In the genomic region with DNA sequence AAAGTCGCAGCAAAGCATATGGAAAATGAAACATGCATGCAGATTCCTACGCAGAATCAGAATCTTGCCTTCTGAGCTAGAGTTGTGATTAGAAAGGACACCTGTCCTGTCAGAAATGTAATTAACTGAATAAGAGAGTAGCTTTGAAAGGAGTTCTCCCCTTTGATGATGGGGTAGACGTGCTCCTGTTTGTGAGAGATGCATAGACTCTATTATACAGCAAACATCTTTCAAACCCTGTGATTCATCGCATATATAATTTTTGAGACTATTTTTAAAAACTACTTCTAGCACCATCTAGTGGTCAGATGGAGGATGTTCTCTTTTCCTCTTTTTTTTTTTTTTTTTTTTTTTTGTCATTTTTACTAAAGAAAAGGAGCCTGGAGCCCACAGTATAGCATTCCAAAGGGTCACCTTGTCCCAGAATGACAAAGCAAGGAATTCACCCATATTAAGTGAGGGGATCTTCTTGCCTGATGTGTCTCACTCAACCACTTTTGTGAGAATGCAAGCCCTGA, we compare ENCODE assay signal across 9 mouse cellular contexts.
DNase-seq lines count a peak whose midpoint lies in the region; ATAC-seq lines count a peak whose summit lies in the region.
"Had no signal": no experiment of that assay in that cellular context is flagged by ENCODE, and none has a peak within 500 bp of the region (broad histone marks: within the 10 kb centered on the region; RNA-seq: fewer than 3 reads in every experiment).

No protein-coding gene starts in this region.

- H3K27me3 ChIP-seq in forebrain, embryonic 13.5 days = no peaks in the 10 kb centered on the region
- no peaks in the 10 kb centered on the region for H3K27me3 ChIP-seq in forebrain, embryonic 12.5 days
- no peaks in the 10 kb centered on the region for H3K27me3 ChIP-seq in lung, embryonic 15.5 days
- H3K27me3 ChIP-seq in hindbrain, embryonic 16.5 days (replicated peaks; ENCODE audit: control insufficient read depth, insufficient read depth, low read length) = no peaks in the 10 kb centered on the region; the same call in 1 of the 2 replicates
- no peaks in the 10 kb centered on the region for H3K27me3 ChIP-seq in stomach, embryonic 14.5 days (ENCODE audit: control insufficient read depth, insufficient read depth, low read length)

- 0 out of 2 replicates have a peak overlapping the region, but pooled peaks have one; percentile 14 for H3K4me2 ChIP-seq in forebrain, embryonic 13.5 days
- H3K4me2 ChIP-seq in forebrain, embryonic 12.5 days = no peak overlapping the region
- H3K4me2 ChIP-seq in lung, embryonic 15.5 days = peak overlapping the region; percentile 21; the same call in 1 of the 2 replicates
- H3K4me2 ChIP-seq in hindbrain, embryonic 16.5 days (ENCODE audit: low read length) = peak overlapping the region; percentile 42
- peak overlapping the region; percentile 32 for H3K4me2 ChIP-seq in stomach, embryonic 14.5 days (replicated peaks; ENCODE audit: low read depth, low read length)

- no peak for DNase-seq in lung, adult 18-20 months
- DNase-seq in spleen, postnatal 36 days (ENCODE audit: low spot score in 2 of 2) = no peak

- no peak overlapping the region for H3K27ac ChIP-seq in forebrain, embryonic 13.5 days
- no peak overlapping the region for H3K27ac ChIP-seq in forebrain, embryonic 12.5 days
- H3K27ac ChIP-seq in lung, embryonic 15.5 days = no peak overlapping the region
- H3K27ac ChIP-seq in hindbrain, embryonic 16.5 days (ENCODE audit: low read depth, low read length) = no peak overlapping the region
- H3K27ac ChIP-seq in stomach, embryonic 14.5 days (ENCODE audit: low read length) = no peak overlapping the region

- no peaks in the 10 kb centered on the region for H3K9me3 ChIP-seq in forebrain, embryonic 13.5 days (replicated peaks)
- H3K9me3 ChIP-seq in forebrain, embryonic 12.5 days = no peaks in the 10 kb centered on the region
- H3K9me3 ChIP-seq in lung, embryonic 15.5 days = no peaks in the 10 kb centered on the region
- no peaks in the 10 kb centered on the region for H3K9me3 ChIP-seq in hindbrain, embryonic 16.5 days (ENCODE audit: control insufficient read depth, low read length)
- H3K9me3 ChIP-seq in stomach, embryonic 14.5 days (ENCODE audit: control insufficient read depth, low read depth, low read length) = no peaks in the 10 kb centered on the region
- H3K9me3 ChIP-seq: G1E had no signal

- ATAC-seq in forebrain, embryonic 13.5 days = peak; percentile 69
- no peak; the same call in 1 of the 2 replicates for ATAC-seq in forebrain, embryonic 12.5 days (ENCODE audit: low FRiP score)
- ATAC-seq in lung, embryonic 15.5 days (ENCODE audit: borderline replicate concordance, extremely low read depth, low FRiP score, low TSS enrichment) = no peak
- ATAC-seq in hindbrain, embryonic 16.5 days = peak; percentile 71; the same call in 1 of the 2 replicates
- no peak for ATAC-seq in stomach, embryonic 14.5 days (ENCODE audit: insufficient number of reproducible peaks, insufficient read depth, low FRiP score, low read depth)
- ATAC-seq in activated CD4-positive, CD25-positive, alpha-beta regulatory T cell, adult 4 months = no peak

- H3K4me3 ChIP-seq in forebrain, embryonic 13.5 days = no peak overlapping the region
- H3K4me3 ChIP-seq in forebrain, embryonic 12.5 days (replicated peaks) = no peak overlapping the region
- H3K4me3 ChIP-seq in lung, embryonic 15.5 days = no peak overlapping the region
- H3K4me3 ChIP-seq in hindbrain, embryonic 16.5 days (ENCODE audit: low read length) = peak overlapping the region; percentile 8; the same call in 1 of the 2 replicates
- no peak overlapping the region for H3K4me3 ChIP-seq in stomach, embryonic 14.5 days (ENCODE audit: low read depth, low read length)

- H3K4me1 ChIP-seq in forebrain, embryonic 13.5 days = no peaks in the 10 kb centered on the region
- no peaks in the 10 kb centered on the region for H3K4me1 ChIP-seq in forebrain, embryonic 12.5 days
- H3K4me1 ChIP-seq in lung, embryonic 15.5 days = peaks cover 12% of the 10 kb centered on the region
- H3K4me1 ChIP-seq in hindbrain, embryonic 16.5 days (ENCODE audit: control insufficient read depth, insufficient read depth, low read depth, low read length) = no peaks in the 10 kb centered on the region; the same call in 1 of the 2 replicates
- H3K4me1 ChIP-seq in stomach, embryonic 14.5 days (ENCODE audit: control insufficient read depth, insufficient read depth, low read length) = no peaks in the 10 kb centered on the region

- no peaks in the 10 kb centered on the region for H3K36me3 ChIP-seq in forebrain, embryonic 13.5 days (ENCODE audit: poor library complexity, severe bottlenecking)
- H3K36me3 ChIP-seq in forebrain, embryonic 12.5 days (replicated peaks) = no peaks in the 10 kb centered on the region
- no peaks in the 10 kb centered on the region for H3K36me3 ChIP-seq in lung, embryonic 15.5 days
- H3K36me3 ChIP-seq in hindbrain, embryonic 16.5 days (ENCODE audit: control insufficient read depth, insufficient read depth, low read length) = no peaks in the 10 kb centered on the region
- H3K36me3 ChIP-seq in stomach, embryonic 14.5 days (ENCODE audit: control insufficient read depth, insufficient read depth, low read length) = peaks cover 2% of the 10 kb centered on the region; the same call in 1 of the 2 replicates
- H3K36me3 ChIP-seq: G1E had no signal

- 37% methylated on average over 4 of the region's 4 CpGs for WGBS in forebrain, embryonic 13.5 days
- 39% methylated on average over 4 of the region's 4 CpGs for WGBS in forebrain, embryonic 12.5 days
- WGBS in lung, embryonic 15.5 days = 29% methylated on average over 4 of the region's 4 CpGs
- 34% methylated on average over 4 of the region's 4 CpGs for WGBS in hindbrain, embryonic 16.5 days
- 31% methylated on average over 4 of the region's 4 CpGs for WGBS in stomach, embryonic 14.5 days

- no peak overlapping the region for H3K9ac ChIP-seq in forebrain, embryonic 13.5 days
- H3K9ac ChIP-seq in forebrain, embryonic 12.5 days = no peak overlapping the region
- no peak overlapping the region for H3K9ac ChIP-seq in lung, embryonic 15.5 days
- peak overlapping the region; percentile 35; the same call in 1 of the 2 replicates for H3K9ac ChIP-seq in hindbrain, embryonic 16.5 days (ENCODE audit: low read depth, low read length)
- no peak overlapping the region for H3K9ac ChIP-seq in stomach, embryonic 14.5 days (replicated peaks; ENCODE audit: low read depth, low read length)

Comparison
In these comparisons a context has a peak if more than half of its experiments do, and no peak if none do; other contexts are left out.
1. ATAC-seq: peak in forebrain, embryonic 13.5 days (single experiment) and hindbrain, embryonic 16.5 days (single experiment); none in forebrain, embryonic 12.5 days (single experiment), lung, embryonic 15.5 days (single experiment), stomach, embryonic 14.5 days (single experiment) and activated CD4-positive, CD25-positive, alpha-beta regulatory T cell, adult 4 months (single experiment).